Mouse (Mus musculus): ENCODE data around the gene Upf2. TPM values are rescaled to one million over a fixed set of nuclear protein-coding genes. Genes with fewer than 3 reads are reported as not detected.
"Not testable (repeated sequence)": the region's sequence is repeated elsewhere in the genome, so short reads cannot be mapped to it uniquely, and the experiment has no call there.

The Upf2 gene
- total and polyA plus RNA-seq, 2 experiments from 2014 or later: 5.9 to 13.2 TPM

DNA sequence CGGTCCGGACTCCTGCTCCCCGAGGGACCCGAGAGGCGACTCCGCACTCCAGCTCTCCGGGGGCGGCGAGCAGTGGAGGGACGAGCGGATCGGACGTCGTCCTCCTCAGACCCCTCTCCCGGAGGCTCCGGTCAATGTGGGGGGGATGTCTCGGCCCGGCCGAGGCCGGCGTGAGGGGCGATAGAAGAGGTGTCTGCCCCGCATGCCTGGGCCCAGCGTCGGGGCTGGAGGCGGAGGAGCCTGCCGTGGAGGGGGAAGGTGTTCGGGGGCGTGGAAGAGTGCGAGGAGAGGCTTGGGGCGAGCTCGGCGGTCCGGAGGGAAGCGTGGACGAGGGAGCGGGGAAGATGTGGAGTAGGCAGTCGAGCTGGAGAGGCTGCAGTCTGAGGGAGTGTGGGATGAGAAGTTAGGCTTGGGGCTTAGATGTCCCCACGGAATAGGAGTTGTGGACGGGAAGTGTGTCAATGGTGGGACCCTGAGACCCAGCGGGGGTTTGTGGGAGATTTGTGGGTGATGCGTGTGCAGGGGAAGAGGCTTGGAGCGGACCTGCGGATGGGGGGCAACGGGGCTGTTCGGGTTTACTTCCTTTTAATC lies 447 bp downstream of the Upf2 start:
- peaks cover 4% of the 10 kb centered on the region; the same call in 1 of the 2 replicates for H3K4me1 ChIP-seq (ENCODE audit: insufficient read depth, low read length)
- peak; percentile 33 for DNase-seq (ENCODE audit: low spot score)
- H3K9ac ChIP-seq (replicated peaks; ENCODE audit: low read length, poor library complexity, severe bottlenecking): peak overlapping the region; percentile 86
- TF ChIP-seq CTCF (IDR thresholded peaks at IDR 0.05): no peak
- peak overlapping the region; percentile 86 for H3K4me2 ChIP-seq (ENCODE audit: low read depth, low read length, poor library complexity, severe bottlenecking)
- under 1% methylated on average over 46 of the region's 46 CpGs for WGBS
- no peaks in the 10 kb centered on the region for H3K9me3 ChIP-seq (ENCODE audit: low read length)
- H3K4me3 ChIP-seq (ENCODE audit: low read depth, low read length): peak overlapping the region; percentile 98
- peak; percentile 45 for ATAC-seq (ENCODE audit: low FRiP score)
- no peaks in the 10 kb centered on the region for H3K36me3 ChIP-seq (ENCODE audit: insufficient read depth, low read length)
- no peaks in the 10 kb centered on the region for H3K27me3 ChIP-seq (ENCODE audit: insufficient read depth, low read length)
- peak overlapping the region; percentile 87 for H3K27ac ChIP-seq (ENCODE audit: low read depth, low read length)

DNA sequence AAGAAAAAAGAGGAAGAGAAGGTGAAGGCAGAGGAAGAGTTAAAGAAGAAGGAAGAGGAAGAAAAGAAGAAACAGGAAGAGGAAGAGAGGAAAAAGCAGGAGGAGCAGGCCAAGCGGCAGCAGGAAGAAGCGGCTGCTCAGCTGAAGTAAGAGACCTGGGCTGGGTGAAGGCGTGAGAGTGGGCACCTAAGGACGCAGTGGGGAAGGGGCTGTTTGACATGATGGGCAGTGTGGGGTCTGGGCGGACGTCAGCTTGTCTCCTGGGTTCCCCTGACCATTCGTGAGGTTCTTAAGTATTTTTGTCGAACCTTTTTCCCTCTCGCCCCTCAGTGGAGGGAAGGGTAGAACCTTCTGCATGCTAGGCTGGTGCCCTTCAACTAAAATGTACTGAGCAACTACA lies 6.4 kb downstream of the Upf2 start:
- Histone ChIP-seq H3K36me3 (ENCODE audit: insufficient read depth, low read length) (peaks cover 11% of the 10 kb centered on the region), H3K4me3 (ENCODE audit: low read depth, low read length) (no peak overlapping the region), H3K4me2 (ENCODE audit: low read depth, low read length, poor library complexity, severe bottlenecking) (no peak overlapping the region), H3K27ac (ENCODE audit: low read depth, low read length) (no peak overlapping the region), H3K4me1 (ENCODE audit: insufficient read depth, low read length) (no peaks in the 10 kb centered on the region), H3K9ac (replicated peaks; ENCODE audit: low read length, poor library complexity, severe bottlenecking) (no peak overlapping the region), H3K9me3 (ENCODE audit: low read length) (no peaks in the 10 kb centered on the region), H3K27me3 (ENCODE audit: insufficient read depth, low read length) (no peaks in the 10 kb centered on the region)
- DNase-seq (ENCODE audit: low spot score) (no peak), ATAC-seq (ENCODE audit: low FRiP score) (no peak)
- WGBS: 88% methylated on average over 9 of the region's 9 CpGs
- no peak for TF ChIP-seq CTCF (IDR thresholded peaks at IDR 0.05)

DNA sequence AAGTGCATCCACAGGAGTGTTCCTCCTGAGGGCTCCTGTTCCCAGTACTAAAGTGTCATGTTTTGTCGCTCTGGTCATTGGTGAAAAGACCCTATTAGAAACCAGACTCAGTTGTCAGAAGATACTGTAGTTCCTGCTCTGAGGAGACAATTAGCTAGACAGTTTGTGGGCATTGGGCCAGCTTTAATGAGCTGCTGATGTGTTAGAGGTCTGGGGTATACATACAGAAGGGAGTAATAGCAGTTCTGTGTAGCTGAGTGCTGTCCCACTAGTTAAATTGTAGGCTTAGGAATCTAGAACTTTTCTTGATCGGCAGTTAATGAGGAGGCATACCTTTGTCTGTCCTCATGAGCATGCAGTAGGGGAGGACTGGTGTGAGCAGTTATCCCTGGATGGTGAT lies 11.0 kb downstream of the Upf2 start:
- no peaks in the 10 kb centered on the region for H3K27me3 ChIP-seq (ENCODE audit: insufficient read depth, low read length)
- peak; percentile 22 for DNase-seq (ENCODE audit: low spot score)
- H3K4me1 ChIP-seq (ENCODE audit: insufficient read depth, low read length): no peaks in the 10 kb centered on the region
- 67% methylated on average over 2 of the region's 2 CpGs for WGBS
- H3K27ac ChIP-seq (ENCODE audit: low read depth, low read length): no peak overlapping the region
- no peak overlapping the region for H3K9ac ChIP-seq (replicated peaks; ENCODE audit: low read length, poor library complexity, severe bottlenecking)
- no peak overlapping the region for H3K4me2 ChIP-seq (ENCODE audit: low read depth, low read length, poor library complexity, severe bottlenecking)
- TF ChIP-seq CTCF (IDR thresholded peaks at IDR 0.05): no peak
- peaks cover 14% of the 10 kb centered on the region for H3K36me3 ChIP-seq (ENCODE audit: insufficient read depth, low read length)
- H3K9me3 ChIP-seq (ENCODE audit: low read length): no peaks in the 10 kb centered on the region
- no peak overlapping the region for H3K4me3 ChIP-seq (ENCODE audit: low read depth, low read length)
- no peak for ATAC-seq (ENCODE audit: low FRiP score)

DNA sequence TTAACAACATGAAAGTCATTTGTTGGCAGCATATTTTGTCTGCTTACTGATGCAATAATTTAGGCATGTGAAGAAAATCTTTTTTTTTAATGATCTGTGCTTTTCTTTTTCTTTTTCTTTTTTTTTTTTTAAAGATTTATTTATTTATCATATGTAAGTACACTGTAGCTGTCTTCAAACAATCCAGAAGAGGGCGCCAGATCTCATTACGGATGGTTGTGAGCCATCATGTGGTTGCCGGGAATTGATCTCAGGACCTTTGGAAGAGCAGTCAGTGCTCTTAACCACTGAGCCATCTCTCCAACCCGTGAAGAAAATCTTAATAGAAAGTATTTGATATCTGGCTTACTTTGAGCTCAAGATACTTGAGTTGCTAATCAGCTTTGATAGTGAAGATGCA lies 12.5 kb downstream of the Upf2 start:
- 91% methylated on average over 4 of the region's 4 CpGs for WGBS
- not testable (repeated sequence) for H3K9ac ChIP-seq (replicated peaks; ENCODE audit: low read length, poor library complexity, severe bottlenecking); ATAC-seq (ENCODE audit: low FRiP score); H3K27me3 ChIP-seq (ENCODE audit: insufficient read depth, low read length); H3K4me2 ChIP-seq (ENCODE audit: low read depth, low read length, poor library complexity, severe bottlenecking); H3K4me1 ChIP-seq (ENCODE audit: insufficient read depth, low read length); DNase-seq (ENCODE audit: low spot score); H3K27ac ChIP-seq (ENCODE audit: low read depth, low read length); H3K4me3 ChIP-seq (ENCODE audit: low read depth, low read length); H3K9me3 ChIP-seq (ENCODE audit: low read length)
- H3K36me3 ChIP-seq (ENCODE audit: insufficient read depth, low read length): peaks cover 14% of the 10 kb centered on the region

DNA sequence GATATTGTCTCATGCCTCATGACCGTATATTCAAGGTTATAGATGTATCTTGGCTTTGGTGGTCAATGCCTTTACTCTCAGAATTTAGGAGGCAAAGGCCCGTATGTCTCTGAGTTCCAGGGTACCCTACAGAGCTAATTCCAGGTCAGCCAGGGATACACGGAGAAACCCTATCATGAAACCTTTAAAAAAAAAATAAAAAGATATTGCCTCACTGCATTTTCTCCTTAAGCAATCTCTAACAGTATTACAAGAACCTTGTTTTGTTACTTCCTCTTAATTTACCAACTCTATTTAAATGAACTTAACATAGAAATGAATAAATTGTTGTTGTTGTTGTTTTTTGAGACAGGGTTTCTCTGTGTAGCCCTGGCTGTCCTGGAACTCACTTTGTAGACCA lies 14.7 kb downstream of the Upf2 start:
- no peak overlapping the region for H3K4me3 ChIP-seq (ENCODE audit: low read depth, low read length)
- no peak for ATAC-seq (ENCODE audit: low FRiP score)

DNA sequence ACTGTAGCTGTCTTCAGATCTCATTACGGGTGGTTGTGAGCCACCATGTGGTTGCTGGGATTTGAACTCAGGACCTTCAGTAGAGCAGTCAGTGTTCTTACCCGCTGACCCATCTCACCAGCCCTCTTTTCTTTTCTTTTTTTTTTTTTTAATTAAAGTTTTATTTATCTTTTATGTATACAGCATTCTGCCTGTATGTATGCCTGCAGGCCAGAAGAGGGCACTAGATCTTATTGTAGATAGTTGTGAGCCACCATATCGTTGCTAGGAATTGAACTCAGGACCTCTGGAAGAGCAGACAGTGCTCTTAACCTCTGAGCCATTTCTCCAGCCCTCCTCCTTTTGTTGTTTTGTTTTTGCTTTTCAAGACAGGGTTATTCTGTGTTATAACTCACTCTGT lies 19.4 kb downstream of the Upf2 start:
- ATAC-seq (ENCODE audit: low FRiP score): not testable (repeated sequence)

More for the DNA sequence above, 14.7 kb downstream of the Upf2 start:
- H3K27ac ChIP-seq (ENCODE audit: low read depth, low read length): no peak overlapping the region
- H3K4me1 ChIP-seq (ENCODE audit: insufficient read depth, low read length): no peaks in the 10 kb centered on the region
- no peak for TF ChIP-seq CTCF (IDR thresholded peaks at IDR 0.05)
- H3K9me3 ChIP-seq (ENCODE audit: low read length): no peaks in the 10 kb centered on the region
- no peak overlapping the region for H3K9ac ChIP-seq (replicated peaks; ENCODE audit: low read length, poor library complexity, severe bottlenecking)
- no peaks in the 10 kb centered on the region for H3K27me3 ChIP-seq (ENCODE audit: insufficient read depth, low read length)
- H3K4me2 ChIP-seq (ENCODE audit: low read depth, low read length, poor library complexity, severe bottlenecking): no peak overlapping the region
- DNase-seq (ENCODE audit: low spot score): no peak
- 98% methylated on average over 3 of the region's 3 CpGs for WGBS
- peaks cover 9% of the 10 kb centered on the region; the same call in 1 of the 2 replicates for H3K36me3 ChIP-seq (ENCODE audit: insufficient read depth, low read length)

More for the DNA sequence above, 19.4 kb downstream of the Upf2 start:
- H3K36me3 ChIP-seq (ENCODE audit: insufficient read depth, low read length); H3K27me3 ChIP-seq (ENCODE audit: insufficient read depth, low read length); H3K9me3 ChIP-seq (ENCODE audit: low read length); H3K4me2 ChIP-seq (ENCODE audit: low read depth, low read length, poor library complexity, severe bottlenecking); H3K27ac ChIP-seq (ENCODE audit: low read depth, low read length); DNase-seq (ENCODE audit: low spot score); H3K4me1 ChIP-seq (ENCODE audit: insufficient read depth, low read length); H3K4me3 ChIP-seq (ENCODE audit: low read depth, low read length); H3K9ac ChIP-seq (replicated peaks; ENCODE audit: low read length, poor library complexity, severe bottlenecking): not testable (repeated sequence)
- WGBS: 91% methylated on average over 3 of the region's 3 CpGs
